Mouse (Mus musculus) induced T-regulatory cell, adult 2 months (primary cell): Measurements from ENCODE around the gene Lamtor2.

Experiments
- DNase-seq: peaks from one replicate; pipeline ENCODE4 v3.0.0-alpha.2; 2012; ENCODE audit warnings: low read depth

Gene Lamtor2

DNA sequence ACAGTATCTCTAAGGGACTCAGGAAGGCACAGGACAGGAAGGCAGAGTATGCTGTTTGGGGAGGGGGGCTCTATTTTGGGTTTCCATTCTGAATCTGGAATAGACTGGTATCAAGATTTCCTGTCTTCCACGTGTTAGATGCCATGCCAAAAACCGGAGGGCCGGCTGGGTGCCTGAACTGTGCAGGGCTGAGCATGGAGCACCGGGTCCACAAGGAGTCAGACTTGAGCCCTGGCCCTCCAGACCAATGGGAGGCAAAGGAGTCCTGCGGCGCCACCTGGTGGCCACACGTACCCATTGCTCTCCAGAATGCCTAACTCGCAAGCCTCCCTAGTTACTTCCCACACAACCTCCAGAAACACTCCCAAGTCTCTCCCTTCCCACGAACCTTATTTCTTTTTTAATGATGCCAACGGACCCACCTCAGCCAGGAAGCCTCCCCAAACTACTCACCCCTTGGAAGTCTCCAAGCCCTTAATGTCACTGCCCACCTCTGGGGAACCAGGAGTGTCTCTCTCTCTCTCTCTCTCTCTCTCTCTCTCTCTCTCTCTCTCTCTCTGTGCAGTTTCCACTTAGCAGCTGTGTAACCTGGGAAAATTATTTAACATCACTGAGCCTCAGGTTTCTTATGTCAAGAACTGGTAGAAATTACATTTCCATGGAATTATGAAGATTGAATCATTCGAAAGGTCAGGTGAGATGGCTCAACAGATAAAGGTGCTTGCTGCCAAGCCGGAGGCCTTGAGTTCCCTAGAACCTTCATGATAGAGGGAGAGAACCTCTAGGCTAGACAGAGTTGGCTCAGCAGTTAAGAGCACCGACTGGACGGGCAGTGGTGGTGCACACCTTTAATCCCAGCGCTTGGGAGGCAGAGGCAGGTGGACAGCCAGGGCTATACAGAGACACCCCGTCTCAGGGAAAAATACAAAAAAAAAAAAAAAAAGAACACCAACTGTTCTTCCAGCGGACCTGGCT, 26.4 kb downstream of the Lamtor2 start:
- DNase-seq: peak; percentile 93

DNA sequence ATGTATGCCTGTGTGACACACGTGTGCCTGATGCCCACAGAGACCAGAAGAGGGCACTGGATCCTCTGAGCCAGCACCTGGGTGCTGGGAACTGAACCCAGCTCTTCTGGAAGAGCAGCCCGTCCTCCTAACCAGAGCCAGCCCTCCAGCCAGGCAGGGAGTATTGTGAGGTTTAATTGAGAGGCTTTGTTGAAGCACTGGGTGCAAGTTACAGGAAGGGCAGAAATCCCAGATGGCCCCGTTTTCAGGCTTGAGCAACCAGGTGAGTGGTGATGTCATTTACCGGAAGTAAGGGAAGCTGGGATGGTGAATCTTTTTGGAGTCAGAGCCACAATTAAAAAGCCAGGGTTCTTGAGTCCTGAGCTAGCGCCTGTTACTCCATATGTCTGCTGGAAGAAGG, 27.9 kb downstream of the Lamtor2 start:
- peak; percentile 22 for DNase-seq

DNA sequence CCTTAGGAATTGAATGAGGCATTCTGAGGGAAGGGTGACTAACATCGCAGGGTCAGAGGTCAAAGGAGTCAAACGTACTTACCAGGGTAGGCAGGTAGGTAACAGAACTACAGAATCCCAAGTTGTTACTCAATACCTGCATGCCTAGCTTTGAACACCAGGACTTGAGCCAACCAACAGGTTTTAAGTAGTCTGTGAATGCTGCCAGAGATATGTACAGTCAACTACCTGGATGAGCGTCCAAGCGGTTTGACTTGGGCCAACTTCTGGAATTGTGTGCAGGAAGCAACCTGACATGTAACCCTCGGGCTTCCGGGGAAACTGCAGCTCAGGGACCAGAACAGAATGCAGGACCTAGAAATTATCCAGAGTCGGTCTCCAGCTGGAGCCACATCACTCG, 29.8 kb downstream of the Lamtor2 start:
- DNase-seq: peak; percentile 28

DNA sequence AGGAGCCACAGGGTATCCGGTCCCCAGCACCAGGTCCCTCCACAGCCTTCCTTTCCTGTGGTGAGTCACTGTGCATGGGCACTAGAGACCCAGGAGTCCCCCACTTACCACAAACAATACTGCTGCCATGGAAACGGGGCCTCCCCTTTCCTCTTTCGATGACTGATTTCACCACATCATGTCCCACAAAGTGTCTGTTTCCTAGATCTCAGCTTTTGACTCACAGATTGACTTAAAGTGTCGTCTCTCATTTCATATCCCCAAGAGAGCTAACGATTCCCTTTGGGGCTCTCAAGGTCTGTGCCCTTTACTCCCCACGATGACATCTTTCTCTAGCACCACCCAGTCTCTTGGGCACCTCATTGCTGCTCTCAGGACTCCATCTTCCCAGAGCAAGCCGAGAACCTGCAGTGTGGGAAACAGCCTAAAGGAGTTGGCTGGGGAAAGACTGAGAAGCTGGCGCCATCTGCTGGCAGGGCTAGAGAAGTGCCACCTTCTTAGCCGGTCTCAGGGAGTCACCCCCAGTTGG, 31.0 kb downstream of the Lamtor2 start:
- DNase-seq: peak; percentile 98

- no peak for DNase-seq
These were observed 31.7 kb downstream of the Lamtor2 start for GRCm38 (mm10) chr3:88521156-88521555.

DNA sequence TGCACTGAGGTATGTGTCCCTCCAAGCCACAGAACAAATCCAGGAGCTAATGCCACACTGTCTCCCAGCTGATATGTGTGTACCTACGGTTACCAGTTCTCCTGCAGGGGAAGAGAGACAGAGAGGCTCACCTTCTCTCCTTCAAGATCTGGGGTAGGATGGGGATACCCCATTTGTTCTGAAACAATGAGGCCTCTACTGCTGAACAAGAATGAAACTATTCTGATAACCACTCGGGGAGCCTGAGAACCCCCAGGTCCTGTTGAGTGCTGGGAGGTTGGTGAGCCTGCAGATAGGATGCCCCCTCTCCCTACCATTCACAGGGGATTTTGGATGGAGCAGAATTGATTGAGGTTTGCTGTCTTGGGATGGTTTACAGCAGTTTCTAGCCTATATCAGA, 32.8 kb downstream of the Lamtor2 start:
- peak; percentile 78 for DNase-seq

GRCm38 (mm10) chr3:88518411-88518810, 34.5 kb downstream of the Lamtor2 start:
- peak; percentile 26 for DNase-seq

DNA sequence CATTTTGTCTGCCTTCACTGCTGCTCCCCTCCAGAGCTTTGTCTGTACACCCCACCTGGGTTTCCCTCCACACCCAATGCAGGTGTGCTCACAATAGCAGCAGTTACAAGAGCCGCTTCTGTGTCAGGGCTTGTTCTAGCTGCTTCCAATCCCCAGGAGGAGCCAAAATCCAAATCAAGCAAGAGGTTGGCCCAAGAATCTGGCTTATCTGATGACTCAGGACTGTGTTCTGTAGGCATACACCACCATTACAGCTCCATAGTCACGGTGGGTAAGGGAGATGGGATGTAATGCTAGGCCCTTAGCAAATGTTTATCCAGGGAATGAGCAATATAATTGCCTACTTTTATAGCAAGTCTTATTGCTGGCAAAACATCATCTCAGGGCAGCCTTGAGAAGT, 36.5 kb downstream of the Lamtor2 start:
- DNase-seq: no peak

DNA sequence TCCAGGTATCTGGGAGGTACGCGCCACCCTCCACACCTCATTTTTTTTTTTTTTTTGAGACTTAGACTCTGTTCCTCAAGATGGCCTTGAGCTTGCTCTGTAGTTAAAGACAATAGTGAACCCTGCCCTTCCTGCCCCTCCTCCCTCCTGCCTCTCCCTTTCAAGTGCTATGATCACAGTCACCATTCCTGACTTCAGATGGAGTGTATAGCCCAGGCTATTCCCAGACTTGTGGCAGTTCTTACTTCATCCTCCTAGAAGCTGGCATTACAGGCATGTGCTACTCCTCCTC, 37.8 kb downstream of the Lamtor2 start:
- DNase-seq: no peak

DNA sequence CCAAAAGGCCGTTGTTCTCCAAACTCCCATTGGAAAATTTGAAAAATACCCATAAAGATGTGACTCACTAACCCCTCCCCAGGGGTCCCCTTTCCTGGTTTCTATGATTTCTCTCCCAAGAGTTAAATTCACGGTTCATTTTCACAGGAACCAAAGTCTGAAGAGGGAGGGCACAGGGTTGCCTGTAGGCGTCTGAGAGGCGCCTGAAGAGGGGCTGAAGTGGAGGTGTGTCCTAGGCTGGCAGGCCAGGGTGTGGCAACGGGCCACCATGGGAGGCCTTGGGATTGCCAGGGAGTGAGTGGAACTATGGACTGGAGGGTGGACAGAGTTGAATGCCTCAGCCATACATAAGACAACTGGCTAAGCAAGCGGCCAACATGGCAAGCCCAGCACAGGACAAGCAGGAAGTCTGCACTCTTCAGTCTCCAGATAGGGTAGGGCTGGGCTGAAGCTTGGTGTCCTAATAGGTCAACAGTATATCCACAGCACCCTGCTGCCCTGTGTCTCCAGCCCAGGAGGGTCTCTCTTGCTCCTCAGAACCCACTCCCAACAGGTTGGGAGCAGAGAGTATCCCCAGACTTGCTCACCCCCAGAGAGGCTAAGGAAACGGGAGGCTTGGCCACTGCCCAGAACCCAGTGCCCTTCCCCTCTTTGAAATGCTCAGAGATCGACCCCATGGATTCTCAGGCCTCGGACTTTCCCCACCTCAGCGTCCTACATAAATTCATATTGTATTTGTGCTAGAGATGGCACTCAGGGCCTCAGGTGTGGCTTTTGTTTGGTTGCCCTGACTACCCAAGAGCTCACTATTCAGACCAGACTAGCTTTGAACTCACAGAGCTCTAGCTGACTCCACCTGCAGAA, 38.4 kb downstream of the Lamtor2 start:
- DNase-seq: peak; percentile 72

DNA sequence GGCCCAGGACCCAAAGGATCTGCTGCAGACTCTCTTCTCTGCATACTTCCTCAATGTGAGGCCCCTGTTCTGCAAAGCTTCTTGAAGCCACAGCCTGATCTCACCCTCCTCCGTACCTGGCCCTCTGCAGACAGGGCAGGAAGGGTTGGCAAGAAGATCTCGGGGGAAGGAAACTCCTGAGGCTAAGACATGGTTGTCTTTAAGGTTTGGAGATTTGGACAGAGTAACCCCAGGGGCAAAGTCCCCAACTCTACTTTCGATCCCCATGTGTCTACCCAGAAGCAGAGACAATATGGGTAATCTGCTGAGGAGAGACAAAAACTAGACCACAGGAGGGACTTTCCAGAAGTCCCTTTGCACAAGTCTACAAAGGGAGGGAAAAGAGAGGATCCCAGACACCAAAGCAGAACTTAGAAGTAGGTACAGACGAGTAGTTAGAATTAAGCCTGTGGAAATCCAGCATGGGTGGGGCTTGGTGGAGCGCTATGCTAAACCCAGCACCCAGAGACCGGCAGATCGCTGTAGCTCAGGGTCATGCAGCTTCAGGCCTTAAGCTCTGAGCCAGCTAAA, 39.2 kb downstream of the Lamtor2 start:
- DNase-seq: peak; percentile 91

GRCm38 (mm10) chr3:88512896-88513545, 39.9 kb downstream of the Lamtor2 start:
- DNase-seq: peak; percentile 70

DNA sequence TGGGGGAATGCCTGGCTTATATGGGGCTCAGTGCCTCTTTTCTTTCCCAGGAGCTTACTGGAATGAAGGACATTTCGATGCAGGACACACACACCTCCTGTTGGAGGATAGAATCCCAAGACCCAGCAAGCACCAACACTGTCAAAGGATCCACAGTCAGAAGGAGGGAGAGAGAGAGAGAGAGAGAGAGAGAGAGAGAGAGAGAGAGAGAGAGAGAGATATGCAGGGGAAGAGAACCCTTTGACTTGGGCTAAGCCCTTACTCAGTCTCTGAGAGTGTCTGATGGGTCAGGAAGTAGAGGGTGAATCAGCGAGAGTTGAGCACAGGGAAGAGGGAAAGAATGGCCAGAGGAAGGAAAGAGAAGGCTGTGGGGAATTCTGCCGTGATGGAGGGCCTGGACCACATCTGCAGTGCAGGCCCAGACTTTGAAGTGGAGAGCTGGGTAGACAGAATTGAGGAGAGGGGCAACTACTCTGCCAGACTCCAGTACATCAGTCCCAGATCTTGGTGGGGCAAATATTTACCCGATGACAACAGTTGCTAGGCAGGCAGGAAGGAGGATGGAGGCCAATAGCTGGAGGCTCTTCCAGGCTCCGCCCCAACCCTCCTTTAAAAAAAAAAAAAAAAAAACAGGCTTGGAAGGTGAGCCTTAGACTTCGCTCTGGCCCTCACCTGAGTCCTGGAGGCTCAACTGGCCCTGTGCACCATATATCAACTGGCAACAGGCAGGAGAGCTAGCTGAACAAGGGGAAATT, 40.6 kb downstream of the Lamtor2 start:
- peak; percentile 87 for DNase-seq

DNA sequence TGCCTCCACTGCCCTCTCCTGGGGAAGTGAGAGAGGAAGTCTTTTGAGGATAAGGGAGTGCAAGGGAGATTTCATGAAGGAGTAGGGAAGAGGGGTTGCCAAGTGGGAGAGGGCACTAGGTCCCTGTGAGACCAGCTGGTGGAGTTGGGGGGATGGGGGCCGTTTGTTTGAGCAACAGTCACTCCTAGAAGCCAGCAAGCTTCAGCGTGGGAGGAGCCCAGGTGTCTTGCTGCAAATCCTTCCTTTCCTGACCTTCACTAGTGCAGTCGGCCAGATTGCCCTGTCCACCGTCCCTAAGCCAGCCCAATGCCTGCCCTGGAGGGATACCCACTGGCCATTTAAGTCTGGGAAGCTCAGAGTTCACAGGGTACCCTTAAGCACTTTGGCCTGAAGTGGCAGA, 41.3 kb downstream of the Lamtor2 start:
- peak; percentile 77 for DNase-seq

DNA sequence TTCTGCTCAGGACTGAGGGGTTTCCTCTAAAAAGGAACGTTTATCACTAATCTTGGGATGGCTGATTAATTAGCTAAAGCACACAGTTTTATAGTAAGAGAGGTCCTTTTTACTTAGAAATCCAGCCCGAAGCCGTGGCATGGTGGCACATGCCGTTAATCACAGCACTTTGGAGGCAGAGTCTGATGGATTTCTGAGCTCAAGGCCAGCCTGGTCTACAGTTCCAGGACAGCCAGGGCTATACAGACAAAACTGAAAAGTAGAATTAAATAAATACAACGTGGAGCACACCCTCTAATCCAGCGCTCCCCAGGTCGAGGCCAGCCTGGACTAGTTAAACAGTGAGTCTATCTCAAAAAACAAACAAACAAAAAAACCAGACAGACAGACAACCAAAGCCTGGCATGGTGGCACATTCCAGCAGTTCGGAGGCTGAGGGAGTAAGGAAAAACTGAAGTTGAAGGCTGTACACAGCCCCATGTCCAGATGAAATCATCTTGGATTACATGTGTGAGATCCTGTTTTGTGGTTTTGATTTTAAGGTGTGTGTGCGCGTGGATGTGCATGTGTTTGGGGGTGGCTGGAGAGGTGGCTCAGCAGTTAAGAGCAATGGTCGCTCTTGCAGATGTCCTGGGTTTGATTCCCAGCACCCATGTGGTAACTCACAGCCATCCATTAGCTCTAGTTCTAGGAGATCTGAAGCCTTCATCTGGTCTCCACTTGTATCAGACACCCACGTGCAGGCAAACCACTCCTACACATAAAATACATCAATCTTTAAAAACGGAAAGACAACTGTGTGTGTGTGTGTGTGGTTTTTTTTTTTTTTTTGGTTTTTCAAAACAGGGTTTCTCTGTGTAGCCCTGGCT, 42.2 kb downstream of the Lamtor2 start:
- DNase-seq: peak; percentile 82

DNA sequence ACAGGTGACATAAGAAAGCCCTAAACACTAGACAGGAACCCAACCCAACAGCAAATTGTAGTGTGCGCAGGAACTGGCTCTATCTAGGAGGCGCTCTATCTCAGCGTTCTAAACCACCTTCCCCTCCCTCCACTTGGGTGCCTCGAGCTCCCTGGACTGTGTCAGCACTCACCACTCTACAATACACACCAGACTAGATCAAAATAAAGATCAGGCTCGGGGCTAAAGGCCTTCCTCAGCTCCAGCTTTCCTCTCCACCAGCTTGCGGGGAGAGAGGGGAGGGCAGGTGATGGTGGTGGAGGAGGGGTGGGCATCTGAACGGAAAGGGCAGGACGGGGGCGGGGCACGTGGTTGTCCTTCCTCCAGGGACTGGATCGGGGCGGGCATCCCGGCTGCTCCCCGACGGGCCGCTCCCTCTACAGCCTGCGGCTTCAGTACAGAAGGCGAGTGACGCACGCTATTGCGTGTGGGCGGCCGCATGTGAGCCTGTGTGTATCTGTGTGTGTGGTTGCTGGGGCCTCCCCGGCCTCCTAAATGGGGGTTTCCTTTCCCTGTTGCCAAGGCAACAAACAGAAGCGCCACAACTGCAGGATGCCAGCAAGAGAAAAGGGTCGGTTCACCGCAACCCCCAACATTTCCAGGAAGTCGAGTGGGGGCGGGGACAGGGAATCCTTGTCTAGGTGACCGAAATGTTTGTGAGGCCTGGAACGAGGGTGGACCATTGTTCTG, 43.0 kb downstream of the Lamtor2 start, which contains the start of gene Lmna:
Gene Lmna, minus strand, starts transcription at position 265 of the 729 bp plus-strand sequence.
- peak; percentile 99 for DNase-seq

- DNase-seq: no peak
These were observed 43.6 kb downstream of the Lamtor2 start for GRCm38 (mm10) chr3:88509250-88509649.

GRCm38 (mm10) chr3:88505765-88506164, 47.1 kb downstream of the Lamtor2 start:
- DNase-seq: no peak

DNA sequence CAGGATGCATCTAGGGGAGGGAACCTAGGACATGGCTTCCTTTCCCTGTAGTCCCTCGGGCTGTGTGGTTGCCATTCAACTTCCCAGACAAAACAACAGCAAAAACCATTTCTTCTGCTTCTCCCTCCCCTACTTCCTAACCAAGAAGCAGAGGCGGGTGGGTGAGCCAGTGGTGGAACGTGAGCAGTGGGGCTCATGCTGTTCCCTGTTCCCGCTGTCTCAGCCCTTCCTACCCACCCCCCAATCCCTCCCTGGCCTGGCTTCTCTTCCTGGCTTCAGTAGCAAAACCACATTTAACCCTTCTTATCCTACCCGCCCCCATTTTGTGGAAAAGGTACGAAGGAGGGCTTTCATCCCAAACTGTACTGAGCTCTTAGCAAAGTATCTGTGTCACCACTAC, 47.8 kb downstream of the Lamtor2 start:
- no peak for DNase-seq
